Mouse (Mus musculus) liver, postnatal 0 days (tissue): ENCODE measurements around the gene Cers1.

ENCODE experiments used
- CTCF ChIP-seq: sonication (generic); IDR thresholded peaks from 2 replicates; pipeline ENCODE4 v1.5.1; 2016; ENCODE audit warnings: antibody characterized with exemption, low read depth
- EP300 ChIP-seq: IDR thresholded peaks from 2 replicates; pipeline ENCODE4 v1.6.1; 2016; ENCODE audit warnings: antibody characterized with exemption, low read depth, mild to moderate bottlenecking

DNA sequence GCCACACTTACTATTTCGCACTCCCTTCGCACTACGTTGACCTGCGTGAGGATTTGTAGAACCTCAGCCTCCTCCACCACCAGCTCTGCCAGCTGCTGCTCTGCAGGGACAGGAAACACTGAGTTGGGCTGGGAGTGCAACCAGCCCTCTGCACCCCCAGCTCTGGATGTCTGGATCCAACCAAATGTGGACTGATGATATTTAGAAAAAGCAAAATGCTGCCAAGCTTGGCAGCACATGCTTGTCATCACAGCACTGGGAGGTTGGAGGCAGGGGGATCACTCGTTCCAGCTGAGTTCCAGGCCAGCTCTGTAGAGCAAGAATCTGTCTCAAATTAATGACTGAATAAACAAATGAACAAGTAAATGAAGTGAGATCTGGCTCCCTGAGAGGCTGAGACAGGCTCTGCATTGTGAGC is 21.6 kb upstream of the Cers1 start:
- no peak for TF ChIP-seq CTCF
- TF ChIP-seq EP300, result no peak
